Mouse (Mus musculus) hindbrain, embryonic 11.5 days (tissue): ENCODE data around the gene Acsl4. TPM values are rescaled to one million over a fixed set of nuclear protein-coding genes. Genes with fewer than 3 reads are reported as not detected.
A peak's percentile ranks its signal among the peaks of the same experiment; 100 is the strongest.

ENCODE experiments used
- ATAC-seq: fragments of 200-750 bp; cut with Nextera tagmentation; 2 replicates; pipeline ENCODE4 v1.8.0; 2017; ENCODE audit warnings: mild to moderate bottlenecking, moderate TSS enrichment, moderate library complexity; ENCODE audit not compliant: low FRiP score
- DNase-seq: peaks from one replicate; pipeline ENCODE4 v3.0.0-alpha.2; 2015; ENCODE audit warnings: low spot score
- H3K27ac ChIP-seq: fragments of 300-500 bp; sonication (generic); 2 replicates; pipeline ENCODE4 v1.5.1; 2014; ENCODE audit warnings: mild to moderate bottlenecking, low read depth, low read length
- H3K27me3 ChIP-seq: fragments of 300-500 bp; sonication (generic); 2 replicates; pipeline ENCODE4 v1.6.1; 2014; ENCODE audit warnings: mild to moderate bottlenecking, low read length, moderate library complexity, mixed read lengths; ENCODE audit not compliant: control insufficient read depth, insufficient read depth
- H3K36me3 ChIP-seq: fragments of 300-500 bp; sonication (generic); 2 replicates; pipeline ENCODE4 v1.6.1; 2014; ENCODE audit warnings: mild to moderate bottlenecking, low read length, moderate library complexity, mixed read lengths; ENCODE audit not compliant: control insufficient read depth, insufficient read depth
- H3K4me1 ChIP-seq: fragments of 300-500 bp; sonication (generic); replicated peaks from 2 replicates; pipeline ENCODE4 v1.6.1; 2014; ENCODE audit warnings: low read length, mixed read lengths; ENCODE audit not compliant: control insufficient read depth, insufficient read depth
- H3K4me2 ChIP-seq: fragments of 300-500 bp; sonication (generic); replicated peaks from 2 replicates; pipeline ENCODE4 v1.6.1; 2014; ENCODE audit warnings: mild to moderate bottlenecking, low read depth, low read length
- H3K4me3 ChIP-seq: fragments of 300-500 bp; sonication (generic); 2 replicates; pipeline ENCODE4 v1.5.1; 2014; ENCODE audit warnings: low read depth, low read length
- H3K9ac ChIP-seq: fragments of 300-500 bp; sonication (generic); 2 replicates; pipeline ENCODE4 v1.6.1; 2014; ENCODE audit warnings: low read depth, low read length
- H3K9me3 ChIP-seq: fragments of 300-500 bp; sonication (generic); 2 replicates; pipeline ENCODE4 v1.6.1; 2016; ENCODE audit warnings: low read length; ENCODE audit not compliant: control insufficient read depth
- WGBS: fragments of 180-500 bp; shearing (Covaris S2); extraction: QIAGEN DNeasy Blood & Tissue Kit; methylation state at CpG from one replicate; pipeline ENCODE4 v1.1.7; 2014; 5-methylcytosine and 5-hydroxymethylcytosine counted together
- polyA plus RNA-seq: library from polyadenylated mRNA; unstranded; fragments of >200 nt; fragmentation: Nextera tagmentation; extraction: Ambion mirVana; gene quantifications from 2 replicates; pipeline ENCODE4 v1.2.1, GENCODE M21; 2014

The Acsl4 gene
- polyA plus RNA-seq, 1 experiment from 2014 or later: 28.0 TPM

GRCm38 (mm10) chrX:142398621-142399020 is 8.3 kb upstream of the Acsl4 start:
- ATAC-seq: no peak

GRCm38 (mm10) chrX:142390909-142391265 is 552 bp upstream of the Acsl4 start:
- Histone ChIP-seq H3K9ac (peak overlapping the region; percentile 56), H3K27ac (no peak overlapping the region; the same call in 1 of the 2 replicates), H3K4me2 (peak overlapping the region; percentile 40), H3K27me3 (peaks cover 5% of the 10 kb centered on the region), H3K36me3 (no peaks in the 10 kb centered on the region), H3K4me3 (peak overlapping the region; percentile 59), H3K9me3 (no peaks in the 10 kb centered on the region), H3K4me1 (no peaks in the 10 kb centered on the region)
- DNase-seq (no peak), ATAC-seq (no peak)
- 38% methylated on average over 7 of the region's 7 CpGs for WGBS

More at GRCm38 (mm10) chrX:142398621-142399020, 8.3 kb upstream of the Acsl4 start:
- H3K36me3 ChIP-seq: no peaks in the 10 kb centered on the region
- H3K27me3 ChIP-seq: no peaks in the 10 kb centered on the region
- no peak for DNase-seq
- H3K9ac ChIP-seq: no peak overlapping the region
- no peak overlapping the region for H3K4me3 ChIP-seq
- H3K4me1 ChIP-seq: no peaks in the 10 kb centered on the region
- no peak overlapping the region for H3K27ac ChIP-seq
- no peak overlapping the region for H3K4me2 ChIP-seq
- WGBS: 63% methylated on average over 2 of the region's 2 CpGs
- H3K9me3 ChIP-seq: no peaks in the 10 kb centered on the region

GRCm38 (mm10) chrX:142389581-142390159 is 665 bp downstream of the Acsl4 start:
- DNase-seq: peak; percentile 26
- peaks cover 5% of the 10 kb centered on the region for H3K27me3 ChIP-seq

DNA sequence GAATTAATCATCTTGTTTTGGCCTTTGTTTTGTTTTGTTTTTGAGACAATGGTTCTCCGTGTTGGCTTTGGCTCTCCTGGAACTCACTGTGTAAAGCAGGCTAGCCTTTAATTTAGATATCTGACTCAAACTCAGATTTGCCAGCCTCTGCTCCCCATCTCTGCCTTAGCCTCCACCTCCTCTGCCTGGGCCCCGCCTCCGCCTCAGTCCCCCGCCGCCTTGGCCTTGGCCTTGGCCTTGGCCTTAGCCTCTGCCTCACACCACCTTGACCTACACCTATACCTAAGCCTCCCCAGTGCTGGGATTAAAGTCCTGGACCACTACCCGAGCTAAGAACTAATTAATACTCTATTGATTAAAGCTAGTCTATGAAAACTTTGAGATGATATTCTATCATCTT is 2.2 kb downstream of the Acsl4 start:
- no peak overlapping the region for H3K9ac ChIP-seq
- H3K27me3 ChIP-seq: peaks cover 5% of the 10 kb centered on the region
- DNase-seq (no peak), ATAC-seq (no peak)
- H3K27ac ChIP-seq: no peak overlapping the region
- no peak overlapping the region for H3K4me2 ChIP-seq
- H3K9me3 ChIP-seq: no peaks in the 10 kb centered on the region
- WGBS: 79% methylated on average over 6 of the region's 6 CpGs
- no peaks in the 10 kb centered on the region for H3K36me3 ChIP-seq
- no peak overlapping the region for H3K4me3 ChIP-seq
- no peaks in the 10 kb centered on the region for H3K4me1 ChIP-seq

More at GRCm38 (mm10) chrX:142389581-142390159, 665 bp downstream of the Acsl4 start:
- H3K36me3 ChIP-seq: no peaks in the 10 kb centered on the region
- H3K4me3 ChIP-seq: peak overlapping the region; percentile 59
- WGBS: 13% methylated on average over 19 of the region's 22 CpGs
- peak overlapping the region; percentile 85 for H3K27ac ChIP-seq
- H3K9ac ChIP-seq: peak overlapping the region; percentile 63
- no peaks in the 10 kb centered on the region for H3K4me1 ChIP-seq
- H3K9me3 ChIP-seq: no peaks in the 10 kb centered on the region
- peak; percentile 67 for ATAC-seq
- H3K4me2 ChIP-seq: peak overlapping the region; percentile 41

DNA sequence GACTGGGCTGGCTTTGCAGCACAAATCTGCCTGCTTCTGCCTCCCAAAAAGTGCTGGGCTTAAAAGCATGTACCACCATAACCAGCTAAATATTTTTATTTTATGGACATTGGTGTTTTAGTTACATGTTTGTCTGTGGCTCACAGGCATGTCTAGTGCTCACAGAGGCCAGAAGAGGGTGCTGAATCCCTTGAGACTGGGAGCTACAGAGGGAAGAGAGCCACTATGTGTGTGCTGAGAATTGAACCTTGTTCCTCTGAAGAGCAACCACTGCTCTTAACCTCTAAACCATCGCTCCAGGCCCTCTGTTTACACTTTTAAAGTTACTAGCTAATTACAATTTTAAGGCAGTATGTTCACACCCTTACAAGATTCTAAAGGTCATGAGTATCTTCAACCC is 2.7 kb downstream of the Acsl4 start:
- Histone ChIP-seq H3K4me3 (no peak overlapping the region), H3K36me3 (no peaks in the 10 kb centered on the region), H3K4me2 (no peak overlapping the region), H3K27me3 (peaks cover 5% of the 10 kb centered on the region), H3K9ac (no peak overlapping the region), H3K4me1 (no peaks in the 10 kb centered on the region), H3K27ac (no peak overlapping the region), H3K9me3 (no peaks in the 10 kb centered on the region)
- 93% methylated on average over 1 of the region's 1 CpGs for WGBS
- no peak for DNase-seq
- ATAC-seq: no peak

- Histone ChIP-seq H3K27me3 (peaks cover 2% of the 10 kb centered on the region), H3K4me3 (no peak overlapping the region), H3K4me2 (no peak overlapping the region), H3K4me1 (no peaks in the 10 kb centered on the region), H3K27ac (no peak overlapping the region), H3K36me3 (no peaks in the 10 kb centered on the region), H3K9ac (no peak overlapping the region), H3K9me3 (no peaks in the 10 kb centered on the region)
- DNase-seq (no peak), ATAC-seq (no peak)
- WGBS: 76% methylated on average over 3 of the region's 3 CpGs
Measured at GRCm38 (mm10) chrX:142384918-142385317, 5.4 kb downstream of the Acsl4 start.

- DNase-seq (no peak), ATAC-seq (no peak)
- Histone ChIP-seq H3K36me3 (no peaks in the 10 kb centered on the region), H3K27ac (no peak overlapping the region), H3K9ac (no peak overlapping the region), H3K4me2 (no peak overlapping the region), H3K4me3 (no peak overlapping the region), H3K27me3 (no peaks in the 10 kb centered on the region), H3K4me1 (no peaks in the 10 kb centered on the region), H3K9me3 (no peaks in the 10 kb centered on the region)
- 83% methylated on average over 6 of the region's 6 CpGs for WGBS
Measured at GRCm38 (mm10) chrX:142379894-142380293, 10.4 kb downstream of the Acsl4 start.

DNA sequence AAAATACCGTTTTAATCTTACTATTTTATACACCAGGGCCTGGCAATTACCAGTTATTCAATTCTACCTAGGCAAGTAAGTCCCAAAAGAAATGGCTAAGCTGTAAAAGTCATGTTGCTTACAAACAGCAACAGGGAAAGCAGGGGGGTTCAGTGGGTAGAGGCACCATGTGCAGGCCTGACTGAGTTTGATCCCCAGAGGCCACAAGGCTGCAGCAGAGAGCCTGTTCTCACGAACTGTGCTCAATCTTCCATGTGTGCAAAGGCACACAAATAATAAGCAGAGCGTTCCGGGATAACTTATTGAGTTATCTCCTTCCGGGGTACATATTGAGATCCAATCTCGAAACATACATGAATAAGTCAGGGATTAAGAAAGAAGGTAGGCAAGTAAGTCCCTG is 12.3 kb downstream of the Acsl4 start:
- no peaks in the 10 kb centered on the region for H3K36me3 ChIP-seq
- no peak overlapping the region for H3K27ac ChIP-seq
- ATAC-seq: no peak
- H3K4me2 ChIP-seq: no peak overlapping the region
- no peak for DNase-seq
- no peaks in the 10 kb centered on the region for H3K4me1 ChIP-seq
- H3K9me3 ChIP-seq: no peaks in the 10 kb centered on the region
- H3K4me3 ChIP-seq: no peak overlapping the region
- 81% methylated on average over 6 of the region's 6 CpGs for WGBS
- H3K9ac ChIP-seq: no peak overlapping the region
- H3K27me3 ChIP-seq: no peaks in the 10 kb centered on the region

- Histone ChIP-seq H3K4me2 (no peak overlapping the region), H3K27me3 (no peaks in the 10 kb centered on the region), H3K9me3 (no peaks in the 10 kb centered on the region), H3K4me1 (no peaks in the 10 kb centered on the region), H3K36me3 (no peaks in the 10 kb centered on the region), H3K27ac (no peak overlapping the region), H3K9ac (no peak overlapping the region), H3K4me3 (no peak overlapping the region)
- DNase-seq (no peak), ATAC-seq (no peak)
- 89% methylated on average over 3 of the region's 3 CpGs for WGBS
Measured at GRCm38 (mm10) chrX:142377358-142377757, 13.0 kb downstream of the Acsl4 start.
